Mouse (Mus musculus): ENCODE measurements around the gene Pank1. TPM values are rescaled to one million over a fixed set of nuclear protein-coding genes. Genes with fewer than 3 reads are reported as not detected.

Pank1 gene
- total and polyA plus RNA-seq, 3 experiments, result 1.8 to 3.2 (median 2.9) TPM

DNA sequence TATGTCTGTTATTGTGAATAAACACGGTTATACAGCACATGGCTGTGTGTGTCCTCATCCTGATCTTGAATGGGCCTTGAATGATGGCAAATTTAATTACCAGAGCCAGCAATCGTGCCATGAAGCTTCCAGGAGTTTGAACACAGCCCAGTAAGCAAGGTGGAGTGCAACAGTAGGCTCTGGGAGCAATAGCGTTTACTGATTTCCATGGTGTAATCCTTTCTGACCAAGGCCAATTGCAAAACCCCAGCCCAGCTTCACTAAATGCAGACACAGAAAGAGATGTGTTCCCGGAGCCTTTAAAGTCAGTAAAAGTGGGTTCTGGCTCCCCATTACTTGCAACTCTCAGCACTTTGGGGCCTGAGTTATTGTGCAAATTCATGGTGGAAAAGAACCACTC, 47.6 kb downstream of the Pank1 start:
- peaks cover 3 to 4% of the 10 kb centered on the region in 2 experiments; a peak in 2 of 4 replicates for H3K4me1 ChIP-seq (ENCODE audit: control insufficient read depth in 1 of 2, insufficient read depth in 2 of 2)
- no peak for TF ChIP-seq HCFC1 (IDR thresholded peaks at IDR 0.05; ENCODE audit: low read depth, low read length)
- no peak for TF ChIP-seq ETS1 (conservative IDR thresholded peaks at IDR 0.05; ENCODE audit: low read depth, low read length)
- in situ Hi-C loops (cut with MboI; ENCODE audit: low pct_ligation_motif_present, low pct_unique_long_range_greater_than_20kb, low sequenced_read_pairs), result no loop called here
- no peaks in the 10 kb centered on the region for H3K27me3 ChIP-seq (replicated peaks)
- H3K9ac ChIP-seq (ENCODE audit: insufficient read depth, low read depth), result no peak overlapping the region
- no peak for DNase-seq (ENCODE audit: extremely low read depth)
- H3K79me2 ChIP-seq (replicated peaks; ENCODE audit: control insufficient read depth, extremely low read depth, insufficient read depth, poor library complexity, severe bottlenecking), result no peaks in the 10 kb centered on the region
- H3K9me3 ChIP-seq (replicated peaks; ENCODE audit: low read length), result no peaks in the 10 kb centered on the region
- H3K4me3 ChIP-seq (replicated peaks in 1 of 3; ENCODE audit: low read depth in 2 of 3, low read length in 2 of 3, poor library complexity in 1 of 3), result no peak overlapping the region
- H3K27ac ChIP-seq (ENCODE audit: insufficient read depth, low read depth), result no peak overlapping the region
- dilution Hi-C loops (cut with MboI; ENCODE audit: extremely low pct_ligation_motif_present, extremely low pct_unique_long_range_greater_than_20kb, low sequenced_read_pairs), result no loop called here
- H3K36me3 ChIP-seq (replicated peaks in 1 of 2; ENCODE audit: control insufficient read depth in 1 of 2, insufficient read depth in 1 of 2, low read length in 1 of 2), result peaks cover 0 to 3% of the 10 kb centered on the region in 2 experiments
- H3K4me2 ChIP-seq (ENCODE audit: insufficient read depth, low read depth, poor library complexity, severe bottlenecking), result no peak overlapping the region

DNA sequence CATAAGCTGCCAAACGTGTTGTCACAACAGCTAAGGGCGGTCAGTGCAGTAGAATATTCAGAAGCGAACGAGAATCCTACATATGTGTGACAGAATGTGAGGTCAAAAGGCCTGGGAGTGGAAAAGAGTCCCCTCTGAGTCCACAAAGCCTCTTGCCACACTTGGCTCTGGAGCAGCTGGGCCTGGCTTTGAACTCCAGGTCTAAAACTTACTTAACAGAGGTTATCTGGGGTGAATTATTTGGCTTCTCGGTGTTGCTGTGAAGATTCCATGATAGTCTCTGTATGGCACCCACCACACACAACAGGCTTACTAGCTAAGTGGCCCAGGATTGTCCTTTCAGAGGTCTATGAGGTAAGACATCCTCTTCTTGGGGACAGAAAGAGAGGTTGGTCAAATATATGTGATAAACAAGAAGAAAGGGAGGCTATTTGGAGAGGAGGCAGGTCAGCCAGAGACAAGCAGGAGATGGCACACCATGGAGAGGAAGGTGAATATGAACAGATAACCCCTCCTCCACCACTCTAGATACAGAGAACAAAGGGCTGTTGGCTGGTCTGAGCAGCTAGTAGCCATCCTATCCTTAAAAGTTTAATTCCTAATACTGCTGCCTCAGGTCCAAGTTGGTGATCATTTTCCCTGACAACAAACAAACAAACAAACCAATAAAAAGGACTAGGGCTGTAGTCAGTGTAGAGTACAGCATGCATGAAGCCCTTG, 51.2 kb downstream of the Pank1 start:
- TF ChIP-seq ZC3H11A (IDR thresholded peaks at IDR 0.05; ENCODE audit: low read depth, low read length) (no peak), JUND (conservative IDR thresholded peaks at IDR 0.05; ENCODE audit: low read depth, low read length) (no peak), MXI1 (IDR thresholded peaks at IDR 0.05; ENCODE audit: low read depth, low read length) (no peak), SIN3A (IDR thresholded peaks at IDR 0.05; ENCODE audit: low read length) (no peak), RAD21 (IDR thresholded peaks at IDR 0.05; ENCODE audit: low read depth, low read length) (no peak)
- 0 out of 4 replicates have a peak, but pooled peaks cover 0 to 4% of the 10 kb centered on the region in 2 experiments for H3K4me1 ChIP-seq (ENCODE audit: control insufficient read depth in 1 of 2, insufficient read depth in 2 of 2)
- H3K4me3 ChIP-seq (replicated peaks in 1 of 3; ENCODE audit: low read depth in 2 of 3, low read length in 2 of 3, poor library complexity in 1 of 3), result no peak overlapping the region
- H3K9me3 ChIP-seq (replicated peaks; ENCODE audit: low read length), result no peaks in the 10 kb centered on the region
- H3K4me2 ChIP-seq (ENCODE audit: insufficient read depth, low read depth, poor library complexity, severe bottlenecking), result no peak overlapping the region
- dilution Hi-C loops (cut with MboI; ENCODE audit: extremely low pct_ligation_motif_present, extremely low pct_unique_long_range_greater_than_20kb, low sequenced_read_pairs), result no loop called here
- H3K36me3 ChIP-seq (replicated peaks in 1 of 2; ENCODE audit: control insufficient read depth in 1 of 2, insufficient read depth in 1 of 2, low read length in 1 of 2), result peaks cover 0 to 6% of the 10 kb centered on the region in 2 experiments
- H3K9ac ChIP-seq (ENCODE audit: insufficient read depth, low read depth), result no peak overlapping the region
- in situ Hi-C loops (cut with MboI; ENCODE audit: low pct_ligation_motif_present, low pct_unique_long_range_greater_than_20kb, low sequenced_read_pairs), result no loop called here
- H3K79me2 ChIP-seq (replicated peaks; ENCODE audit: control insufficient read depth, extremely low read depth, insufficient read depth, poor library complexity, severe bottlenecking), result no peaks in the 10 kb centered on the region
- H3K27me3 ChIP-seq (replicated peaks), result no peaks in the 10 kb centered on the region
- DNase-seq (ENCODE audit: extremely low read depth), result no peak
- H3K27ac ChIP-seq (ENCODE audit: insufficient read depth, low read depth), result no peak overlapping the region

GRCm38 (mm10) chr19:34827444-34827843, 51.8 kb downstream of the Pank1 start:
- H3K79me2 ChIP-seq (replicated peaks; ENCODE audit: control insufficient read depth, extremely low read depth, insufficient read depth, poor library complexity, severe bottlenecking), result no peaks in the 10 kb centered on the region
- H3K4me2 ChIP-seq (ENCODE audit: insufficient read depth, low read depth, poor library complexity, severe bottlenecking), result no peak overlapping the region
- no peak overlapping the region for H3K9ac ChIP-seq (ENCODE audit: insufficient read depth, low read depth)
- in situ Hi-C loops (cut with MboI; ENCODE audit: low pct_ligation_motif_present, low pct_unique_long_range_greater_than_20kb, low sequenced_read_pairs), result no loop called here
- H3K27me3 ChIP-seq (replicated peaks), result no peaks in the 10 kb centered on the region
- no peak for DNase-seq (ENCODE audit: extremely low read depth)
- H3K4me3 ChIP-seq (replicated peaks in 1 of 3; ENCODE audit: low read depth in 2 of 3, low read length in 2 of 3, poor library complexity in 1 of 3), result no peak overlapping the region
- no peak for TF ChIP-seq MYC (IDR thresholded peaks at IDR 0.05; ENCODE audit: low read depth, low read length)
- no peak for TF ChIP-seq IRF4 (IDR thresholded peaks at IDR 0.05; ENCODE audit: low read depth, low read length)
- no peak for TF ChIP-seq NRF1 (IDR thresholded peaks at IDR 0.05; ENCODE audit: low read depth, low read length)
- no peak for TF ChIP-seq RAD21 (IDR thresholded peaks at IDR 0.05; ENCODE audit: low read depth, low read length)
- TF ChIP-seq HCFC1 (IDR thresholded peaks at IDR 0.05; ENCODE audit: low read depth, low read length), result no peak
- TF ChIP-seq CTCF (conservative IDR thresholded peaks at IDR 0.05 in 1 of 2, IDR thresholded peaks at IDR 0.05 in 1 of 2; ENCODE audit: low read depth in 2 of 2, low read length in 2 of 2), result no peak
- TF ChIP-seq GABPA (IDR thresholded peaks at IDR 0.05; ENCODE audit: insufficient replicate concordance, low read depth, low read length), result no peak
- no peak for TF ChIP-seq MXI1 (IDR thresholded peaks at IDR 0.05; ENCODE audit: low read depth, low read length)
- TF ChIP-seq KAT2A (IDR thresholded peaks at IDR 0.05; ENCODE audit: insufficient replicate concordance, low read length), result no peak
- TF ChIP-seq POLR2A (IDR thresholded peaks at IDR 0.05; ENCODE audit: low read depth, low read length), result no peak
- TF ChIP-seq ZKSCAN1 (IDR thresholded peaks at IDR 0.05; ENCODE audit: borderline replicate concordance, low read depth, low read length), result no peak
- no peak for TF ChIP-seq SMC3 (IDR thresholded peaks at IDR 0.05; ENCODE audit: low read depth, low read length)
- no peak for TF ChIP-seq ZNF384 (IDR thresholded peaks at IDR 0.05; ENCODE audit: low read depth, low read length)
- no peak for TF ChIP-seq MEF2A (IDR thresholded peaks at IDR 0.05; ENCODE audit: borderline replicate concordance, low read depth, low read length)
- TF ChIP-seq JUND (conservative IDR thresholded peaks at IDR 0.05; ENCODE audit: low read depth, low read length), result no peak
- no peak for TF ChIP-seq MAFK (IDR thresholded peaks at IDR 0.05; ENCODE audit: insufficient replicate concordance, low read length)
- TF ChIP-seq MAZ (IDR thresholded peaks at IDR 0.05; ENCODE audit: low read depth, low read length), result no peak
- no peak for TF ChIP-seq TCF12 (IDR thresholded peaks at IDR 0.05; ENCODE audit: low read depth, low read length)
- TF ChIP-seq CHD1 (IDR thresholded peaks at IDR 0.05; ENCODE audit: low read depth, low read length), result no peak
- no peak for TF ChIP-seq JUN (IDR thresholded peaks at IDR 0.05; ENCODE audit: insufficient read depth, low read depth, low read length)
- H3K4me1 ChIP-seq (ENCODE audit: control insufficient read depth in 1 of 2, insufficient read depth in 2 of 2), result 0 out of 4 replicates have a peak, but pooled peaks cover 0 to 4% of the 10 kb centered on the region in 2 experiments
- H3K36me3 ChIP-seq (replicated peaks in 1 of 2; ENCODE audit: control insufficient read depth in 1 of 2, insufficient read depth in 1 of 2, low read length in 1 of 2), result peaks cover 0 to 6% of the 10 kb centered on the region in 2 experiments
- dilution Hi-C loops (cut with MboI; ENCODE audit: extremely low pct_ligation_motif_present, extremely low pct_unique_long_range_greater_than_20kb, low sequenced_read_pairs), result no loop called here
- H3K27ac ChIP-seq (ENCODE audit: insufficient read depth, low read depth), result no peak overlapping the region
- H3K9me3 ChIP-seq (replicated peaks; ENCODE audit: low read length), result no peaks in the 10 kb centered on the region

All from CH12.LX (cell line).